Mouse (Mus musculus) kidney, adult 2 months (tissue): ENCODE results near the gene Fam19a3.

ENCODE experiments used
- CTCF ChIP-seq: fragments of 200-500 bp; conservative IDR thresholded peaks from 2 replicates; pipeline ENCODE4 v1.5.1; 2011; ENCODE audit warnings: low read depth, mild to moderate bottlenecking, control low read depth, low read length, moderate library complexity, mixed read lengths; ENCODE audit not compliant: insufficient read depth, insufficient read length
- POLR2A ChIP-seq: fragments of 200-500 bp; IDR thresholded peaks from one replicate; pipeline ENCODE4 v1.6.1; 2011; ENCODE audit warnings: low read depth, low read length, control low read depth

GRCm38 (mm10) chr3:104790401-104790937, 8.8 kb upstream of the Fam19a3 start:
- TF ChIP-seq POLR2A (no peak), CTCF (no peak)
